Mouse (Mus musculus) CH12.LX (cell line): ENCODE results near the gene Atp13a3. TPM values are rescaled to one million over a fixed set of nuclear protein-coding genes. Genes with fewer than 3 reads are reported as not detected.

Experiments
- DNase-seq: peaks from one replicate; pipeline ENCODE4 v3.0.0-alpha.2; 2013; ENCODE audit errors: extremely low read depth
- H3K27ac ChIP-seq: 2 replicates; pipeline ENCODE4 v1.5.1; 2012; ENCODE audit warnings: low read depth, mild to moderate bottlenecking, control low read depth, moderate library complexity; ENCODE audit not compliant: insufficient read depth
- H3K27me3 ChIP-seq: replicated peaks from 2 replicates; pipeline ENCODE3; 2012; ENCODE audit warnings: inconsistent platforms
- H3K36me3 ChIP-seq, 2 experiments: replicated peaks in 1 of 2; 2 replicates each; pipeline versions ENCODE3 to v1.6.1; 2012; ENCODE audit warnings: inconsistent platforms in 1 of 2, low read length in 1 of 2, mild to moderate bottlenecking in 1 of 2, mixed read lengths in 1 of 2, moderate library complexity in 1 of 2; ENCODE audit not compliant: control insufficient read depth in 1 of 2, insufficient read depth in 1 of 2
- H3K4me1 ChIP-seq, 2 experiments: 2 replicates each; pipeline ENCODE4 v1.6.1; 2012; ENCODE audit warnings: inconsistent platforms in 1 of 2, moderate library complexity in 1 of 2; ENCODE audit not compliant: insufficient read depth in 2 of 2, control insufficient read depth in 1 of 2
- H3K4me2 ChIP-seq: 2 replicates; pipeline ENCODE4 v1.6.1; 2012; ENCODE audit warnings: low read depth, mild to moderate bottlenecking, control low read depth; ENCODE audit not compliant: poor library complexity, insufficient read depth, severe bottlenecking
- H3K4me3 ChIP-seq, 3 experiments: fragments of 150-350 bp in 1 of 3; sonication (generic) in 1 of 3; replicated peaks in 1 of 3; 2 replicates each; pipeline versions ENCODE3 to v1.5.1; 2011 to 2012; ENCODE audit warnings: low read depth in 2 of 3, low read length in 2 of 3, mild to moderate bottlenecking in 2 of 3, moderate library complexity in 2 of 3, control low read depth in 1 of 3, improper control_type of control experiment in 1 of 3, inconsistent platforms in 1 of 3, mixed read lengths in 1 of 3; ENCODE audit not compliant: poor library complexity in 1 of 3
- H3K79me2 ChIP-seq: replicated peaks from 2 replicates; pipeline ENCODE4 v1.6.1; 2012; ENCODE audit warnings: mild to moderate bottlenecking, moderate library complexity; ENCODE audit not compliant: control insufficient read depth, poor library complexity, insufficient read depth, severe bottlenecking; ENCODE audit errors: extremely low read depth
- H3K9ac ChIP-seq: 2 replicates; pipeline ENCODE4 v1.6.1; 2012; ENCODE audit warnings: low read depth, mild to moderate bottlenecking, control low read depth, moderate library complexity; ENCODE audit not compliant: insufficient read depth
- H3K9me3 ChIP-seq: replicated peaks from 2 replicates; pipeline ENCODE3; 2012; ENCODE audit warnings: low read length, inconsistent platforms, mixed read lengths
- CHD1 ChIP-seq: IDR thresholded peaks from 2 replicates; pipeline ENCODE4 v1.6.1; 2012; ENCODE audit warnings: low read depth, low read length, improper control_type of control experiment, inconsistent platforms
- CHD2 ChIP-seq: IDR thresholded peaks from 2 replicates; pipeline ENCODE4 v1.6.1; 2011; ENCODE audit warnings: low read length, improper control_type of control experiment
- E2F4 ChIP-seq: IDR thresholded peaks from 2 replicates; pipeline ENCODE4 v1.6.1; 2011; ENCODE audit warnings: low read depth, low read length, improper control_type of control experiment; ENCODE audit not compliant: insufficient replicate concordance
- ELF1 ChIP-seq: IDR thresholded peaks from 2 replicates; pipeline ENCODE4 v1.6.1; 2014; ENCODE audit warnings: low read depth, mild to moderate bottlenecking, inconsistent platforms, low read length, improper control_type of control experiment
- HCFC1 ChIP-seq: IDR thresholded peaks from 2 replicates; pipeline ENCODE4 v1.6.1; 2012; ENCODE audit warnings: low read depth, mild to moderate bottlenecking, inconsistent platforms, low read length, improper control_type of control experiment
- IRF4 ChIP-seq: IDR thresholded peaks from 2 replicates; pipeline ENCODE4 v1.6.1; 2014; ENCODE audit warnings: low read depth, mild to moderate bottlenecking, inconsistent platforms, low read length, improper control_type of control experiment
- JUND ChIP-seq: conservative IDR thresholded peaks from 2 replicates; pipeline ENCODE4 v1.6.1; 2011; ENCODE audit warnings: low read depth, low read length, improper control_type of control experiment
- KAT2A ChIP-seq: IDR thresholded peaks from 2 replicates; pipeline ENCODE4 v1.6.1; 2012; ENCODE audit warnings: low read length, improper control_type of control experiment, inconsistent platforms; ENCODE audit not compliant: insufficient replicate concordance
- MAFK ChIP-seq: IDR thresholded peaks from 2 replicates; pipeline ENCODE4 v1.6.1; 2011; ENCODE audit warnings: low read length, improper control_type of control experiment; ENCODE audit not compliant: insufficient replicate concordance
- MAX ChIP-seq: IDR thresholded peaks from 2 replicates; pipeline ENCODE4 v1.6.1; 2011; ENCODE audit warnings: low read length, improper control_type of control experiment
- MAZ ChIP-seq: IDR thresholded peaks from 2 replicates; pipeline ENCODE4 v1.6.1; 2012; ENCODE audit warnings: low read depth, mild to moderate bottlenecking, inconsistent platforms, low read length, improper control_type of control experiment, moderate library complexity
- MEF2A ChIP-seq: IDR thresholded peaks from 2 replicates; pipeline ENCODE4 v1.6.1; 2014; ENCODE audit warnings: low read depth, mild to moderate bottlenecking, inconsistent platforms, low read length, improper control_type of control experiment, borderline replicate concordance
- MXI1 ChIP-seq: IDR thresholded peaks from 2 replicates; pipeline ENCODE4 v1.6.1; 2011; ENCODE audit warnings: mild to moderate bottlenecking, low read depth, low read length, improper control_type of control experiment
- MYC ChIP-seq: IDR thresholded peaks from 2 replicates; pipeline ENCODE4 v1.6.1; 2011; ENCODE audit warnings: low read depth, mild to moderate bottlenecking, improper control_type of control experiment, low read length
- NELFE ChIP-seq: IDR thresholded peaks from 2 replicates; pipeline ENCODE4 v1.6.1; 2011; ENCODE audit warnings: low read depth, low read length, improper control_type of control experiment
- NRF1 ChIP-seq: IDR thresholded peaks from 2 replicates; pipeline ENCODE4 v1.6.1; 2014; ENCODE audit warnings: low read depth, mild to moderate bottlenecking, inconsistent platforms, low read length, improper control_type of control experiment, moderate library complexity
- PAX5 ChIP-seq: IDR thresholded peaks from 2 replicates; pipeline ENCODE4 v1.6.1; 2012; ENCODE audit warnings: low read length, inconsistent platforms, mixed read lengths
- POLR2A ChIP-seq: IDR thresholded peaks from 2 replicates; pipeline ENCODE4 v1.6.1; 2011; ENCODE audit warnings: low read depth, mild to moderate bottlenecking, improper control_type of control experiment, low read length
- POLR2AphosphoS2 ChIP-seq: IDR thresholded peaks from 2 replicates; pipeline ENCODE4 v1.6.1; 2011; ENCODE audit warnings: low read depth, low read length, improper control_type of control experiment
- RCOR1 ChIP-seq: conservative IDR thresholded peaks from 2 replicates; pipeline ENCODE4 v1.6.1; 2012; ENCODE audit warnings: low read depth, mild to moderate bottlenecking, inconsistent platforms, low read length, improper control_type of control experiment
- SIN3A ChIP-seq: IDR thresholded peaks from 2 replicates; pipeline ENCODE4 v1.6.1; 2012; ENCODE audit warnings: low read length, improper control_type of control experiment, inconsistent platforms
- SMC3 ChIP-seq: IDR thresholded peaks from 2 replicates; pipeline ENCODE4 v1.6.1; 2011; ENCODE audit warnings: low read depth, low read length, improper control_type of control experiment
- UBTF ChIP-seq: IDR thresholded peaks from 2 replicates; pipeline ENCODE4 v1.6.1; 2012; ENCODE audit warnings: low read depth, mild to moderate bottlenecking, inconsistent platforms, low read length, improper control_type of control experiment, moderate library complexity
- USF1 ChIP-seq: IDR thresholded peaks from 2 replicates; pipeline ENCODE4 v1.6.1; 2014; ENCODE audit warnings: low read depth, mild to moderate bottlenecking, inconsistent platforms, low read length, improper control_type of control experiment
- USF2 ChIP-seq: conservative IDR thresholded peaks from 2 replicates; pipeline ENCODE4 v1.6.1; 2011; ENCODE audit warnings: low read depth, low read length, improper control_type of control experiment
- ZC3H11A ChIP-seq: IDR thresholded peaks from 2 replicates; pipeline ENCODE4 v1.6.1; 2012; ENCODE audit warnings: low read depth, mild to moderate bottlenecking, inconsistent platforms, low read length, improper control_type of control experiment
- ZKSCAN1 ChIP-seq: IDR thresholded peaks from 2 replicates; pipeline ENCODE4 v1.6.1; 2012; ENCODE audit warnings: low read depth, inconsistent platforms, low read length, improper control_type of control experiment, borderline replicate concordance
- dilution Hi-C: fragments of 300-500 bp; cut with MboI; formaldehyde crosslinking; loops from 2 replicates; pipeline ENCODE4 v1.14.3; 2020; ENCODE audit warnings: low sequenced_read_pairs; ENCODE audit not compliant: extremely low pct_unique_long_range_greater_than_20kb, extremely low pct_ligation_motif_present
- in situ Hi-C: fragments of 300-500 bp; cut with MboI; formaldehyde crosslinking; loops from 3 replicates; pipeline ENCODE4 v1.14.3; 2019; ENCODE audit warnings: low sequenced_read_pairs, low pct_ligation_motif_present, low pct_unique_long_range_greater_than_20kb, mixed read lengths
- polyA plus RNA-seq: library from polyadenylated mRNA; unstranded; fragments of >175 nt; gene quantifications from 2 replicates; pipeline ENCODE4 v1.2.1, GENCODE M21; 2012; ENCODE audit warnings: low read depth; ENCODE audit not compliant: insufficient read length
- total RNA-seq, 2 experiments: library from RNA; depleted of rRNA; stranded (reverse); fragments of 300-350 nt in 1 of 2; fragments of >200 nt in 1 of 2; gene quantifications; 2 replicates each; pipeline ENCODE4 v1.2.3; 2012 to 2014

The Atp13a3 gene
- total and polyA plus RNA-seq, 3 experiments, result 46.7 to 73.0 (median 49.9) TPM

GRCm38 (mm10) chr16:30389831-30390649 is 15.7 kb downstream of the Atp13a3 start (continued):
- TF ChIP-seq USF1, result no peak
- TF ChIP-seq MAFK, result no peak
- TF ChIP-seq POLR2AphosphoS2, result no peak
- no peak for TF ChIP-seq NRF1
- no peak; the same call in 1 of the 2 replicates for TF ChIP-seq POLR2A
- TF ChIP-seq HCFC1, result peak; percentile 58
- TF ChIP-seq MAZ, result no peak; the same call in 1 of the 2 replicates
- TF ChIP-seq MEF2A, result peak; percentile 48
- TF ChIP-seq ZKSCAN1, result no peak
- peak; percentile 80 for TF ChIP-seq JUND
- peak; percentile 45; the same call in 1 of the 2 replicates for TF ChIP-seq E2F4
- TF ChIP-seq MAX, result peak; percentile 83
- TF ChIP-seq IRF4, result peak; percentile 57; the same call in 1 of the 2 replicates
- peak; percentile 11; the same call in 1 of the 2 replicates for TF ChIP-seq NELFE
- TF ChIP-seq, all 38 proteins: peak for 20

- peaks cover 16 to 43% of the 10 kb centered on the region in 2 experiments for H3K4me1 ChIP-seq
- H3K4me3 ChIP-seq, result peak overlapping the region; percentile 78 to 94 (median 82)
- peaks cover 33% of the 10 kb centered on the region for H3K79me2 ChIP-seq
- H3K9ac ChIP-seq, result peak overlapping the region; percentile 76
- H3K27ac ChIP-seq, result peak overlapping the region; percentile 75
- peak overlapping the region; percentile 79 for H3K4me2 ChIP-seq
- TF ChIP-seq CHD1, result peak; percentile 30; the same call in 1 of the 2 replicates
- peak; percentile 50; the same call in 1 of the 2 replicates for TF ChIP-seq NRF1
- TF ChIP-seq SMC3, result no peak
- TF ChIP-seq E2F4, result peak; percentile 97
- peak; percentile 12; the same call in 1 of the 2 replicates for TF ChIP-seq POLR2AphosphoS2
- no peak; the same call in none of the 2 replicates for TF ChIP-seq UBTF
- peak; percentile 93 for TF ChIP-seq MAX
- 0 out of 2 replicates have a peak, but pooled peaks have one; percentile 31 for TF ChIP-seq CHD2
- peak; percentile 34; the same call in 1 of the 2 replicates for TF ChIP-seq IRF4
- TF ChIP-seq USF2, result no peak
- TF ChIP-seq MYC, result peak; percentile 83
- no peak; the same call in 1 of the 2 replicates for TF ChIP-seq MXI1
- TF ChIP-seq USF1, result no peak
- TF ChIP-seq ZC3H11A, result no peak
- TF ChIP-seq MAZ, result 0 out of 2 replicates have a peak, but pooled peaks have one; percentile 13
- TF ChIP-seq MEF2A, result peak; percentile 46; the same call in 1 of the 2 replicates
- TF ChIP-seq SIN3A, result peak; percentile 8; the same call in 1 of the 2 replicates
- TF ChIP-seq RCOR1, result peak; percentile 73; the same call in 1 of the 2 replicates
- no peak; the same call in 1 of the 2 replicates for TF ChIP-seq ELF1
- no peak for TF ChIP-seq PAX5
- TF ChIP-seq KAT2A, result 0 out of 2 replicates have a peak, but pooled peaks have one; percentile 20
- TF ChIP-seq HCFC1, result no peak
- in situ Hi-C loops (loop anchor here (25.0 kb wide), 1 partner anchor 673 kb away; no protein-coding TSS in a partner anchor), dilution Hi-C loops (no loop called here)
- peaks cover 0 to 20% of the 10 kb centered on the region in 2 experiments for H3K36me3 ChIP-seq
- H3K9me3 ChIP-seq, result no peaks in the 10 kb centered on the region
- no peaks in the 10 kb centered on the region for H3K27me3 ChIP-seq
- DNase-seq, result peak; percentile 86
Observed at GRCm38 (mm10) chr16:30389210-30389684, 16.5 kb downstream of the Atp13a3 start.
